Mouse (Mus musculus): ENCODE data around the gene Klhl31.

Klhl31 gene

DNA sequence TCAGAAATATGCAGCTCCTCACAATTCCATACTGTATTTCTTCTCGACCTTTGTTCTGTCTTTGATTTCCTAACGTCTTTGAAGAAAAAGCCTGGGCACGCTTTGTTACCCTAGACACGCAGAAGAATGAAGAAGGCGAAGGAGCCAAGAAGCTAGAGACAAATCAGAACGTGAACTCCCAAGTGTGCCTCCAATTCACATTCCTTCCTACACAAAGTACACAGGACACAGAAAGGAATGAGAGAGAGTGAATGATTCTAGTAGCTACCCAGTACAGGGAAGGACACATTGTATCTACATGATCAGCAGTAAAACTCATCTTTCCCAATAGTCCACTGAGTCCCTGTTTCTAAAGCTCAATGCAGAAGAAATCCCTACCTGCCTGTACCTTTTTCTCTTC lies 33.8 kb downstream of the Klhl31 start:
- POLR2A ChIA-PET, result interaction anchor here in 1 of 4 experiments (0.7 kb wide), 1 partner anchor 13 kb away, joined by 3 read pairs; no protein-coding TSS in a partner anchor
- CTCF ChIA-PET, result interaction anchor here in 1 of 4 experiments (0.5 kb wide), 1 partner anchor 133 kb away, joined by 3 read pairs; no protein-coding TSS in a partner anchor

DNA sequence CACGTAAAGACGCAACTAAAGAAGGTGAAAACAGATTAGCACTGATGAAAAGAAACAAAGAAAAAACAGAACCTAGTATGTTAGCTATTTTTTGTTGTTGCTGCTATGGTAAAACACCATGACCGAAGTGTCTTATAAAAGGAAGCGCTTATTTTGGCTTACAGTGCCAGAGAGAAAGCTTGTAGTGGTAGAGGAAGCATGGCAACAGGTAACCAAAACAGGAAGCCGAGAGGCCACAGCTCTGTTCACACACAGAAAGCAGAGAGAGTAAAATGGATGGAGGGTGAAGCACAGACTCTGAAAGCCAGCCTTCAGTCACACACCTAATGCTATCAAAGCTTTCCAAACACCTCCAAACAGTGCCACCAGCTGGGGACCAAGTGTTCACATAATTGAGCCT lies 34.7 kb downstream of the Klhl31 start:
- ChIA-PET POLR2A (no interaction called here), CTCF (no interaction called here)

DNA sequence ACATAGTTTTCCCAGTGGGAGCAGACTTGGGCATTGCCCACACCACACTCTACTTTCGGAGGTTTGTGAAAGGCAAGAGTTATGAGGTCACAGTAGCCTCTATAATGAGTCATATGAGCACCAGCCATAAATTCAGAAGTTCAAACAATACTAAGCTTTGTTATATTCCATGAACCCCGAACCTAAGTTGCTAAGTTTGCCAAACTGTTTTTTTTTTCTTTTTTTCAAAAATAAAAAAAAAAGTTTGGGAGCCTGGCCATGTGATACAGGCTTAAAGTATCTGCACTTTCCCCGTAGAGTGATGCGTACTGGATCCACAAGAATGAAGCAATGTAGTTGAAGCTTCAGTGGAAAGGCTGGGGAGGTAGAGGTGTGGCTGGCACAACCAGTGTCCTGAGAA lies 36.9 kb downstream of the Klhl31 start:
- CTCF ChIA-PET, result no interaction called here
- POLR2A ChIA-PET, result no interaction called here

DNA sequence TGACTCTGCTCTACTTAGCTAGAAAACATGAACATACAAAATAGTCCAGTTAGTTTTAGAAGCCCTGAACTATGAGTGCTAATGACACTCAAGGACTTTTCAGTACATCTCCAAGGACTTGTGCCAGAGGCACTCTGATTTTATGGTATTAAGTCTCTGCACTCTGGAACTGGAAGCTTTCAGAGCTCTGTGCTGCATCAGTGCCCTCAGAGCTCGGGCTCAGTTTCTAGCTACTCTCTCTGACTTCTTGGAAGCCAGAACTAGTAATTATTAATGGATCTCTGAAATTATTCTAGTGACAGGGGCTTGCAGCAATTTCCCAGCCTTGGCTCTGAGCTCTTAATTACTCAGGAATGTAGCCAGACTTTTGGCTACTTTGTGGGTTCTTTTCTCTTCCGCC lies 37.7 kb downstream of the Klhl31 start:
- CTCF ChIA-PET, result no interaction called here
- POLR2A ChIA-PET, result interaction anchor here in 1 of 4 experiments (0.6 kb wide), 1 partner anchor 11 kb away, joined by 3 read pairs; no protein-coding TSS in a partner anchor

DNA sequence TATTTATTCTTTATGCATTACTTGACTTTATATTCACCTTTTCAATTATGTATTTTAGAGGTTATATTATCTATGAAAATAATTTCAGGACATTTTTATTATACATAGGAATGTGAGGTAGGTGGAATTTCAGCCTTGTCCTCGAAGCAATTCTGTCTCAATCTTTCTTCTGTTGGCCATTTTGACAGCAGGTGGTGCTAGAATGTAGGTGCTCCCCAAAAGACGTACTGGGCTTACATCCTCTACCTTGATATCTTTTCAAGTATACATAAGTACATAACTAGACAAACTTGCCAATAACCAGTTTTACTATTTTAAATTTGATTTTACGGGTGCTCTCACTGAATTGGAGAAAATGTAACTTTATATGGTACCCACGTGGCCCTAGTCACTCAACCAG lies 48.6 kb downstream of the Klhl31 start:
- POLR2A ChIA-PET, result no interaction called here
- CTCF ChIA-PET, result no interaction called here

DNA sequence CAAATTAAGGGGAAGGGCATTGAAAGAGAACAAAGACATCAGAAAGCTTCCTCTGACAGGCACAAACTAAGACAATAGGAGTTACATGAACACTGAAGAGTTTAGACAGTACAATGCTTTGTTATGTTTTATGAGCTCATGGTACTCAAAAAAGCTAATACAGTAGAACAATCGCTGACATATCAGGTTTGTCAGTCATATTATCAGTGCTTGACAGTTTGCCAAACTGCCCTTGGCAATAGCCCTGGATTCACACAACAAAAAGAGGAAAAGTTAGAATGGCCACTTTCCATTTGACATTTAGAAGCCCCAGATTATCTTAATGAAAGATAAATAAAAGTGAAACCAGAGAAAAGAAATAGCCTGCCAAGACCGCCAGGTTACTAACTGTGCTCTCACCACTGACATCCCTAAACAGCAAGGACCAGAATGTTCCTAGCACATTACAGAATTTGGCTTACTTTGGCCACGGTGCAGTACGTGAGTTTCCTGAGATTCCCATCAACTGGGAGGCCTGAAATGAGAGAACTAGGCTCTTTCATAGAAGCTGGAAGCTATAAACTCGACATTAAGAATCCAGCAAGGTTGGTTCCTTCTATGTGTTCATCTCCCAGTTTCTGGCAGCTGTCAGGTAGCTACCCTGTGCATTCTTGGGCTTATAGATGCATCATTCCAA lies 49.7 kb downstream of the Klhl31 start:
- ChIA-PET POLR2A (interaction anchor here in 1 of 4 experiments (1.2 kb wide), 1 partner anchor 69 kb away, joined by 3 read pairs; the partner anchor contains the start of gene Gclc), CTCF (interaction anchor here in 1 of 4 experiments (1.0 kb wide), 1 partner anchor 90 kb away, joined by 3 read pairs; no protein-coding TSS in a partner anchor)

DNA sequence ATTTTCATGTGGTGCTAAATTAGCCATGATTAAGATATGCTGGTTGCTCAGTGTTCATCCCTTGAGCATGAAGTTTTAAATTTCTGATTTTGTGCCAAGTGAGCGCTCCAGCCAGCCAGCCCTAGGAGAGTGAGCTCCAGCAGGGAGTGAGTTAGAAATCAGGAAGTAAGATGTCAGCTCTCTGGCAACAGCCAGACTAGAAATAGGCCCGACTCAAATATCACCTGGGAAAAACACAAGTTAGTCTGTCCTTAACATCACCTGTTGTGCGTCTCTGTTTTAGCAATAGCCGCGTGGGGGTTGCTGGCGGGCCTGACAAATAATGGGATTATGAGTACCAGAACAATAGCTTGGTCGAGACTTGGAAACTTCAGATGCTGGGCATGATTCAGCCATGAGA lies 56.4 kb downstream of the Klhl31 start:
- ChIA-PET CTCF (no interaction called here), POLR2A (interaction anchor here in 1 of 4 experiments (1.2 kb wide), 1 partner anchor 58 kb away, joined by 3 read pairs; no protein-coding TSS in a partner anchor)

DNA sequence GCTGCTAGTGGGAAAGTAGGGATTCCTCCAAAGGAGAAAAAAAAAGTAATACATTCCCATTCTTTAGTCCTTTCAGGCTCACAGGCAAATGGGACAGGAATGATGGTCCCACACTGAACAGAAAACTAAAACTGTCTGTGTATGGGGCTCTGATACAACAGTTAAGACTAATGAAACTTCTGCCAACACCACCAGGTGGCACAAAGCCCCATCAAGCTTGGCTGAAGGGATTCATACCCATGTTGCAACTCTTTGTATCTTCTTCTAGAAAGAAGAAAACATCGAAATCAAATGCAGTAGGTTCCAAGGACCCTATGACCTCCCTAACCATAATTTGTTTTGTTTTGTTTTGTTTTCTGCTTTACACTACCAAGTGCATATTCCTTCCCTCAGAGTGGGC lies 57.1 kb downstream of the Klhl31 start:
- ChIA-PET POLR2A (interaction anchor here in 1 of 4 experiments (1.2 kb wide), 1 partner anchor 57 kb away, joined by 3 read pairs; no protein-coding TSS in a partner anchor), CTCF (no interaction called here)

DNA sequence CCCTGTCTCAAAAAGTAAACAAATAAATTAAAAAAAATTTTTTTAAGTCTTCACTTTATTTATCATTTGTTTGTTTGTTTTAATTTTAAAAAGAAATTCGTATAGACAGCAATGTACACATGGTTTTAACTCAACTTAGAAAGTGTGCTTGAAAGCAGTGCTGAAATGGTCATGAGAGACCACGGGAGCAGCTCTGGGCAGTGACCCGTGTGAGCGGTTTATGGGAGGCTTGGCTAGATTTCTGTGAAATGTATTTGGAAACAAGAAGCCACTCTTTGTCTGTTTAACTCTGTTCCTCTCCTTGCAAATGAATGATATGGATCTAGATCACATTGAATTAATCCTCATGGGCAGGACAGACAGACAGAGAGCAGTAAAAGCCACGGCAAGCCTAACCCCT lies 59.3 kb downstream of the Klhl31 start:
- ChIA-PET POLR2A (interaction anchor here in 1 of 4 experiments (0.6 kb wide), 1 partner anchor 61 kb away, joined by 3 read pairs; no protein-coding TSS in a partner anchor), CTCF (no interaction called here)

DNA sequence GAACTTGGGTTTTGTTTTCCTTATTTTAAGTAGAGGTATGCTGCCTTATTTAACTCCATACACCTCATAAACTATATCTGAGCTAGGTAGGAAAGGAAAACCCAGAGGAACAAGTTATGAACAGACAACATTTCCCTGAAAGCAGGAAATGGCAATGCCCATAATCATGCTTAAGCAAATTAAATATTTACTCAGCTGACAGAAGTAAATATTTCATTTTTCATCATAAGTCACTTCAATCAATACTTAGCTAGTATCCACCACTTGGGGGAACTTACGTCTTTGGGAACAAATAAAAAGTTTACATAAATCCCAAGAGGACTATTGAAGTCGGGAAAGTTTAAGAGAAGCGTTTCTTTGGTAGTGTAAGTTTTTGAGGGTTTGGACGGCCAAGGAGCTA lies 67.2 kb downstream of the Klhl31 start:
- CTCF ChIA-PET, result no interaction called here
- POLR2A ChIA-PET, result interaction anchor here in 2 of 4 experiments (0.6 to 0.9 kb wide), 2 partner anchors 12 to 46 kb away, joined by 3 read pairs; no protein-coding TSS in a partner anchor

DNA sequence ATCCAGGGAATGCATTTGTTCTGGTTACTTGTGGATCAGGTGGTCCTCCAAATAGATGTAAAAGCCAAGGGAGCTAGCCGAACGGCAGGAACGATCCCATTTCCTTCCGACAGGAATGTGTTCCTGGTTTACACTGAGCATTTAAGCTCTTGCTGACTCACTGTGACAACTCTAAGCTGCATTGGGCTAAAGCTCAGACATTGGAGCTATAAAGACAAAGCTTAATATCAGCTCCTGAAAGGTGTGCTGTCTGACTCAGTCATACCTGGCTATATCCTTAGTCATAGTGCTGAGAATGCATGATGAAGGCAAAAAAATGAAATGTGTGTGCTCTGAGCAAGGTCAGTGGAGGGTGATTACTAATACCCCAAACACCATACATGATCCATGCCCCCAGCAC lies 67.8 kb downstream of the Klhl31 start:
- ChIA-PET POLR2A (interaction anchor here in 2 of 4 experiments (0.6 to 0.9 kb wide), 2 partner anchors 12 to 46 kb away, joined by 3 read pairs; no protein-coding TSS in a partner anchor), CTCF (no interaction called here)

DNA sequence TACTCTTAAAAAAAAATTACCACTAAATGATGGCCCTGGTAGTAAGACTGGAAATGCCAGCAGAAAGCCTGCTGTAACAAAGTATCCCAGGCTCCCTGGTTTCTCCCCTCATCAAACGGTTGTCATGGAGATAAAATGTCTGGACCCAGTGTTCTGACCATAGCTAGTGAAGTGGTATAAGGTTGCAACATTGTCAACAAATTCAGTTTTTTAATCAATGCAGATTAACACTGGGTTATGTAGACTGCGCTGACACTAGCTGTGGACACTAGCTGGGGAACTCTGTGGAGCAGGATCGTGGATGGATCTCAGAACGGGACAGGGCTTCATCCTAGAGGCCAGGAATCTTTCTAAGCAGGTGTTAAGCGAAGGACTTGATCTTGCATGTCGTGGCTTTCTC lies 70.2 kb downstream of the Klhl31 start:
- ChIA-PET CTCF (no interaction called here), POLR2A (no interaction called here)

DNA sequence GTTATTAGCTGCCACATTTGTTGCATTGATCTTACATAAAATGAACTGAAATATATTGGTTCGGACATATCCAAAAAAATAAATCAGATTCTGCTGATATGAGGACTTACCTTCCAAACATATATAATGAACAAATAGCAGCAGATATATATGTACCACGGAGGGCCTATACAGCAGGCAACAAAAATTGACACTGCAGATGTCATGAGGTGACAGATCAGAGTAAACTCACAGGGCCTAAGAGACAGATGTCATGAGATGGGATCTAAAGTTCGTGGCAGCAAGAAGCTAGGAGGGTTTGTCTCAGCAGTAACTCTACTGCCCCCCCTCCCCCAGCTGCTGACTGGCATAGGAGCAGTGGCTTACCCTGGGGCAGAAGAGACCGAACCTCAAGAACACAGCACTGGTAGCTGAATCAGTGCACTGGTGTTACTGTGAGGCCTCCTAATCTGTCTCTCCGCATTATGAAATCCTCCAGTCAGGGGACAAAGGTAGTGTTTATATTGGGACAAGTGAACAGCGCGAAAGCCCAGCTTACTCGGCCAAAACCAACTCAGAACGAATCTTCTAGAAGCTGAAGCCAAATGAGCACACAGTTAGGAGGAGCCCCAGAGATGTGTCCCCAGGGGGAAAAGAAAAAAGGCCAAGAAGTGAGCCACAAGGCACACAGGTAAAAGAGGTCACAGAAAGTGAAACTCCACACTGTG lies 71.3 kb downstream of the Klhl31 start:
- CTCF ChIA-PET, result no interaction called here

DNA sequence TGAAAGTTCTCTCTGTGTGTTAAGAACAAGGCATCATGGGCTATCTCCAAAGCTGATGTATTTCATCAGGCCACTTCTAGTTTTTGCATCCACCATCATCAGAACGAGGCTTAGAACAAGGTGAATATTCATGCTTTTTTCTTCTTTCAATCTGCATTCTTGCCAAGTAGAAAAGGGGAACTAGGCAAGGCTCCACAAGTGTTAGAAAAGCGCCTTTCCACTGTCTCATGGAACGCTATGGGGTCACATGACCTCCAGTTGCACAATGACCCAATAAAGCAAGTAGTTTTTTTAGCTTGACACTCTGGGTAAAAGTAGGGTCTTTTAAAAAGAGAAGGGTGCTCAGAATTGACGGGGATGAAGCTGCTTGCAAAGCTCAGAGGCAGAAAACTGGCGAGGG lies 72.7 kb downstream of the Klhl31 start:
- ChIA-PET POLR2A (no interaction called here), CTCF (no interaction called here)

More for the DNA sequence above, 71.3 kb downstream of the Klhl31 start:
- POLR2A ChIA-PET, result interaction anchor here in 1 of 4 experiments (0.6 kb wide), 1 partner anchor 1288 kb away, joined by 3 read pairs; no protein-coding TSS in a partner anchor
